9 mouse cellular contexts compared by ENCODE assay signal in genomic region chr7:143016424-143017142, GRCm38 (mm10). TPM values are rescaled to one million over a fixed set of nuclear protein-coding genes. Genes with fewer than 3 reads are reported as not detected.
DNase-seq lines count a peak whose midpoint lies in the region; ATAC-seq and TF ChIP-seq lines count a peak whose summit lies in the region.
"Had no signal": no experiment of that assay in that cellular context is flagged by ENCODE, and none has a peak within 500 bp of the region (broad histone marks: within the 10 kb centered on the region; RNA-seq: fewer than 3 reads in every experiment).

No protein-coding gene starts in this region.

- no peaks in the 10 kb centered on the region for H3K9me3 ChIP-seq in MEL (replicated peaks; ENCODE audit: insufficient read depth, low read length)
- no peaks in the 10 kb centered on the region for H3K9me3 ChIP-seq in liver, embryonic 15.5 days (replicated peaks)

- no peak overlapping the region for H3K4me3 ChIP-seq in kidney, adult 2 months (ENCODE audit: insufficient read depth, low read depth, low read length)
- H3K4me3 ChIP-seq in MEL (ENCODE audit: control insufficient read depth in 1 of 2, insufficient read depth in 1 of 2, low read depth in 2 of 2, low read length in 2 of 2) = no peak overlapping the region
- no peak overlapping the region for H3K4me3 ChIP-seq in liver, embryonic 15.5 days (replicated peaks)

- no peaks in the 10 kb centered on the region for H3K36me3 ChIP-seq in kidney, adult 2 months (ENCODE audit: control insufficient read depth, insufficient read depth, low read length)
- H3K36me3 ChIP-seq in MEL (ENCODE audit: control insufficient read depth in 1 of 2, insufficient read depth in 2 of 2, low read length in 2 of 2) = peaks cover 4 to 46% of the 10 kb centered on the region in 2 experiments; a peak in 3 of 4 replicates
- H3K36me3 ChIP-seq in liver, embryonic 15.5 days (replicated peaks) = no peaks in the 10 kb centered on the region

- no peak for TF ChIP-seq EP300 in MEL (IDR thresholded peaks at IDR 0.05; ENCODE audit: low read depth in 1 of 2, low read length in 2 of 2)

- TF ChIP-seq CTCF in kidney, adult 2 months (conservative IDR thresholded peaks at IDR 0.05; ENCODE audit: insufficient read depth, insufficient read length, low read depth, low read length) = no peak
- TF ChIP-seq CTCF in MEL (IDR thresholded peaks at IDR 0.05 in 2 of 3, conservative IDR thresholded peaks at IDR 0.05 in 1 of 3; ENCODE audit: control insufficient read depth in 1 of 3, insufficient read depth in 1 of 3, low read depth in 2 of 3, low read length in 3 of 3, poor library complexity in 1 of 3, severe bottlenecking in 1 of 3) = no peak

- no peaks in the 10 kb centered on the region for H3K27me3 ChIP-seq in kidney, adult 2 months (replicated peaks; ENCODE audit: control insufficient read depth, insufficient read depth, low read length)
- no peaks in the 10 kb centered on the region for H3K27me3 ChIP-seq in MEL (ENCODE audit: control insufficient read depth in 1 of 2, insufficient read depth in 2 of 2, low read length in 2 of 2)
- H3K27me3 ChIP-seq in liver, embryonic 15.5 days = no peaks in the 10 kb centered on the region

- WGBS in kidney, adult 2 months = 43% methylated on average over 9 of the region's 9 CpGs
- WGBS in liver, embryonic 15.5 days (ENCODE audit: insufficient replicate concordance) = 70% methylated on average over 9 of the region's 9 CpGs

- peak; percentile 27 for DNase-seq in kidney, adult 2 months
- DNase-seq in kidney, adult 18-20 months = no peak
- DNase-seq in MEL (ENCODE audit: low read depth, low spot score) = no peak
- no peak for DNase-seq in cerebellum, postnatal 36 days
- DNase-seq in urinary bladder, postnatal 14 days (ENCODE audit: low spot score) = no peak
- DNase-seq in gastrocnemius, postnatal 4 days (ENCODE audit: low spot score in 2 of 2) = no peak

- H3K9ac ChIP-seq in MEL (ENCODE audit: control insufficient read depth, low read depth, low read length, poor library complexity, severe bottlenecking) = peak overlapping the region; percentile 48
- no peak overlapping the region for H3K9ac ChIP-seq in liver, embryonic 15.5 days

- TF ChIP-seq RAD21 in MEL (IDR thresholded peaks at IDR 0.05; ENCODE audit: low read depth, low read length) = no peak

- no peaks in the 10 kb centered on the region for H3K79me2 ChIP-seq in MEL (ENCODE audit: control insufficient read depth, insufficient read depth, low read length, poor library complexity)

- peaks cover 2% of the 10 kb centered on the region; the same call in 1 of the 2 replicates for H3K4me1 ChIP-seq in kidney, adult 2 months (ENCODE audit: control insufficient read depth, insufficient read depth, low read length)
- H3K4me1 ChIP-seq in MEL (ENCODE audit: control insufficient read depth in 1 of 2, insufficient read depth in 2 of 2, low read length in 2 of 2) = peaks cover 17 to 61% of the 10 kb centered on the region in 2 experiments
- H3K4me1 ChIP-seq in liver, embryonic 15.5 days (replicated peaks) = peaks cover 30% of the 10 kb centered on the region

- H3K4me2 ChIP-seq in liver, embryonic 15.5 days = no peak overlapping the region

- peak overlapping the region; percentile 44 for H3K27ac ChIP-seq in kidney, adult 2 months (ENCODE audit: insufficient read depth, low read depth, low read length)
- H3K27ac ChIP-seq in MEL (ENCODE audit: control insufficient read depth, low read depth, low read length) = peak overlapping the region; percentile 78
- H3K27ac ChIP-seq in liver, embryonic 15.5 days (replicated peaks) = no peak overlapping the region

- no peak for TF ChIP-seq POLR2A in kidney, adult 2 months (IDR thresholded peaks at IDR 0.05; ENCODE audit: low read depth, low read length)
- TF ChIP-seq POLR2A in MEL (IDR thresholded peaks at IDR 0.05; ENCODE audit: control insufficient read depth in 1 of 2, insufficient read depth in 1 of 2, low read depth in 1 of 2, low read length in 2 of 2, poor library complexity in 1 of 2) = 0 out of 4 replicates have a peak, but pooled peaks of 1 of the 2 experiments have one; percentile 5

- ATAC-seq in granulocyte monocyte progenitor cell, adult 5-6 weeks (replicated peaks; ENCODE audit: poor library complexity, severe bottlenecking) = peak; percentile 10; the same call in 1 of the 2 replicates
- ATAC-seq in liver, embryonic 15.5 days (ENCODE audit: insufficient read depth) = peak; percentile 8; the same call in 1 of the 2 replicates

TF ChIP-seq in MEL, 35 proteins besides CTCF, POLR2A, EP300 and RAD21:
- 0 out of 2 replicates have a peak, but pooled peaks have one; percentile 5 for TF ChIP-seq MAZ (IDR thresholded peaks at IDR 0.05; ENCODE audit: low read depth, low read length)
- no peak for TF ChIP-seq CHD1 (IDR thresholded peaks at IDR 0.05; ENCODE audit: low read depth, low read length)
- no peak for TF ChIP-seq ZC3H11A (IDR thresholded peaks at IDR 0.05; ENCODE audit: low read depth, low read length)

RNA-seq across cellular contexts. Expression of gene Tspan32, which starts 11.7 kb away (rescaled TPM):
- 0.99 and 5.1 TPM in 2 replicates for polyA plus RNA-seq in kidney, adult 2 months (2012; rRNA removed)
- 159 and 205 TPM in 2 replicates for total RNA-seq in MEL (2012; rRNA removed)
- 100 to 1,000 TPM in 1 of 2 experiments, 10 to 100 TPM in 1; 53.5 to 212 TPM for polyA plus RNA-seq in MEL (2012; ENCODE audit: insufficient read depth in 1 of 2, insufficient read length in 2 of 2, low read depth in 1 of 2, low replicate concordance in 2 of 2, missing spikeins in 1 of 2)
- 140 and 158 TPM in 2 replicates for total RNA-seq in granulocyte monocyte progenitor cell, adult 5-6 weeks (2014; fragmentation: Nextera tagmentation)
- total RNA-seq in granulocyte monocyte progenitor cell, adult 5-6 weeks (2017) = 95.1 and 117 TPM in 2 replicates
- 80.3 and 82.2 TPM in 2 replicates for polyA plus RNA-seq in liver, embryonic 15.5 days (2015; fragmentation: Nextera tagmentation; extraction: Ambion mirVana)
- total RNA-seq in gastrocnemius, postnatal 4 days (2021) = under 1 TPM; 0.88 to 0.96 TPM
- total RNA-seq: layer of hippocampus, postnatal 25 days had no signal

RNA-seq across cellular contexts. Expression of gene Cd81, which starts 36.0 kb away (rescaled TPM):
- polyA plus RNA-seq in kidney, adult 2 months (2012; rRNA removed) = 801 and 824 TPM in 2 replicates
- 86.8 and 105 TPM in 2 replicates for total RNA-seq in MEL (2012; rRNA removed)
- polyA plus RNA-seq in MEL (2012; ENCODE audit: insufficient read depth in 1 of 2, insufficient read length in 2 of 2, low read depth in 1 of 2, low replicate concordance in 2 of 2, missing spikeins in 1 of 2) = 100 to 1,000 TPM in 1 of 2 experiments, not detected in 1; 133 TPM
- total RNA-seq in granulocyte monocyte progenitor cell, adult 5-6 weeks (2014; fragmentation: Nextera tagmentation) = 63.8 and 77.3 TPM in 2 replicates
- 159 and 201 TPM in 2 replicates for total RNA-seq in granulocyte monocyte progenitor cell, adult 5-6 weeks (2017)
- 132 and 141 TPM in 2 replicates for polyA plus RNA-seq in liver, embryonic 15.5 days (2015; fragmentation: Nextera tagmentation; extraction: Ambion mirVana)
- total RNA-seq in gastrocnemius, postnatal 4 days (2021) = 100 to 1,000 TPM; 347 to 375 TPM

RNA-seq across cellular contexts. Expression of gene Ascl2, which starts 47.5 kb away (rescaled TPM):
- polyA plus RNA-seq in kidney, adult 2 months (2012; rRNA removed) = 0.11 and 0.30 TPM in 2 replicates
- not detected in 2 replicates for total RNA-seq in MEL (2012; rRNA removed)
- not detected for polyA plus RNA-seq in MEL (2012; ENCODE audit: insufficient read depth in 1 of 2, insufficient read length in 2 of 2, low read depth in 1 of 2, low replicate concordance in 2 of 2, missing spikeins in 1 of 2)
- 2.0 TPM in 2 replicates for total RNA-seq in granulocyte monocyte progenitor cell, adult 5-6 weeks (2014; fragmentation: Nextera tagmentation)
- total RNA-seq in granulocyte monocyte progenitor cell, adult 5-6 weeks (2017) = 0.34 and 0.82 TPM in 2 replicates
- polyA plus RNA-seq in liver, embryonic 15.5 days (2015; fragmentation: Nextera tagmentation; extraction: Ambion mirVana) = 0.25 and 0.44 TPM in 2 replicates
- total RNA-seq in gastrocnemius, postnatal 4 days (2021) = under 1 TPM in 1 of 2 experiments, not detected in 1; 0.22 TPM

RNA-seq across cellular contexts. Expression of gene Tssc4, which starts 52.5 kb away (rescaled TPM):
- polyA plus RNA-seq in kidney, adult 2 months (2012; rRNA removed) = 64.8 and 74.5 TPM in 2 replicates
- 63.9 and 76.9 TPM in 2 replicates for total RNA-seq in MEL (2012; rRNA removed)
- 10 to 100 TPM in 1 of 2 experiments, not detected in 1; 75.6 TPM for polyA plus RNA-seq in MEL (2012; ENCODE audit: insufficient read depth in 1 of 2, insufficient read length in 2 of 2, low read depth in 1 of 2, low replicate concordance in 2 of 2, missing spikeins in 1 of 2)
- 28.1 and 62.3 TPM in 2 replicates for total RNA-seq in granulocyte monocyte progenitor cell, adult 5-6 weeks (2014; fragmentation: Nextera tagmentation)
- total RNA-seq in granulocyte monocyte progenitor cell, adult 5-6 weeks (2017) = 33.9 and 45.6 TPM in 2 replicates
- polyA plus RNA-seq in liver, embryonic 15.5 days (2015; fragmentation: Nextera tagmentation; extraction: Ambion mirVana) = 38.5 and 44.2 TPM in 2 replicates
- total RNA-seq in gastrocnemius, postnatal 4 days (2021) = 10 to 100 TPM; 24.5 to 26.8 TPM

Comparison
In these comparisons a context has a peak if more than half of its experiments do, and no peak if none do; other contexts are left out.
1. RNA of gene Tspan32, which starts 11.7 kb away (total RNA-seq): 159 to 205 TPM in MEL and 95.1 to 158 TPM in granulocyte monocyte progenitor cell, adult 5-6 weeks; 0.88 to 0.96 TPM in gastrocnemius, postnatal 4 days; every median in the first group is over 10 times any median in the second.